Mouse (Mus musculus): ENCODE measurements at regions not wholly inside any gene's neighbourhood (a gene's known extent, or its start where the extent isn't known, plus 50 kb on each side); places are given as distances from the start of the nearest gene placed in this dataset.
"Not testable (repeated sequence)": the region's sequence is repeated elsewhere in the genome, so short reads cannot be mapped to it uniquely, and the experiment has no call there.

GRCm38 (mm10) chr3:31708367-31708766, 193.9 kb upstream of the Kcnmb2 start:
- DNase-seq; intact Hi-C loops (cut with DNase I): not testable (repeated sequence)

GRCm38 (mm10) chr3:31741289-31741688, 161.0 kb upstream of the Kcnmb2 start:
- no peak for DNase-seq
- intact Hi-C loops (cut with DNase I), result no loop called here

- no peak for DNase-seq
- intact Hi-C loops (cut with DNase I), result no loop called here
Observed at GRCm38 (mm10) chr3:31755881-31756280, 146.4 kb upstream of the Kcnmb2 start.

- DNase-seq, result no peak
- intact Hi-C loops (cut with DNase I), result loop anchor here (5.0 kb wide), 1 partner anchor 622 kb away; the partner anchor contains the start of gene Cldn11
Observed at GRCm38 (mm10) chr3:31769193-31769592, 133.1 kb upstream of the Kcnmb2 start.

GRCm38 (mm10) chr3:31790342-31790970, 111.9 kb upstream of the Kcnmb2 start:
- peak; percentile 27 for DNase-seq

GRCm38 (mm10) chr3:31793466-31794040, 108.8 kb upstream of the Kcnmb2 start:
- intact Hi-C loops (cut with DNase I), result loop anchor here (5.0 to 10.0 kb wide), 3 partner anchors 111 to 524 kb away; partner anchors contain the start of gene Kcnmb2
- no peak for DNase-seq

More at GRCm38 (mm10) chr3:31790342-31790970, 111.9 kb upstream of the Kcnmb2 start:
- intact Hi-C loops (cut with DNase I), result loop anchor here (5.0 to 10.0 kb wide), 3 partner anchors 114 to 527 kb away; partner anchors contain the start of gene Kcnmb2

GRCm38 (mm10) chr3:31796621-31797020, 105.7 kb upstream of the Kcnmb2 start:
- no peak for DNase-seq
- intact Hi-C loops (cut with DNase I), result loop anchor here (10.0 kb wide), 2 partner anchors 108 to 398 kb away; partner anchors contain the start of gene Kcnmb2

GRCm38 (mm10) chr3:31799192-31799591, 103.1 kb upstream of the Kcnmb2 start:
- intact Hi-C loops (cut with DNase I), result loop anchor here (10.0 kb wide), 2 partner anchors 106 to 396 kb away; partner anchors contain the start of gene Kcnmb2
- DNase-seq, result no peak

GRCm38 (mm10) chr3:31804038-31804437, 98.3 kb upstream of the Kcnmb2 start:
- intact Hi-C loops (cut with DNase I), result no loop called here
- DNase-seq, result no peak

GRCm38 (mm10) chr3:31807741-31808140, 94.6 kb upstream of the Kcnmb2 start:
- intact Hi-C loops (cut with DNase I), result no loop called here
- DNase-seq, result no peak

GRCm38 (mm10) chr3:31809131-31809530, 93.2 kb upstream of the Kcnmb2 start:
- DNase-seq, result peak; percentile 47
- intact Hi-C loops (cut with DNase I), result not testable (repeated sequence)

- intact Hi-C loops (cut with DNase I), result no loop called here
- no peak for DNase-seq
Observed at GRCm38 (mm10) chr3:31811232-31811631, 91.1 kb upstream of the Kcnmb2 start.

- intact Hi-C loops (cut with DNase I), result no loop called here
- DNase-seq, result no peak
Observed at GRCm38 (mm10) chr3:31831913-31832312, 70.4 kb upstream of the Kcnmb2 start.

- peak; percentile 53 for DNase-seq
- intact Hi-C loops (cut with DNase I), result no loop called here
Observed at GRCm38 (mm10) chr3:31841253-31841652, 61.1 kb upstream of the Kcnmb2 start.

- intact Hi-C loops (cut with DNase I), result no loop called here
- no peak for DNase-seq
Observed at GRCm38 (mm10) chr3:31847087-31847486, 55.2 kb upstream of the Kcnmb2 start.
